ENCODE assay signal across 23 mouse cellular contexts in genomic region chr17:85757647-85758046, GRCm38 (mm10).
DNase-seq lines count a peak whose midpoint lies in the region; ATAC-seq and TF ChIP-seq lines count a peak whose summit lies in the region.
"Had no signal": no experiment of that assay in that cellular context is flagged by ENCODE, and none has a peak within 500 bp of the region (broad histone marks: within the 10 kb centered on the region; RNA-seq: fewer than 3 reads in every experiment).

No protein-coding gene starts in this region.

- no peak overlapping the region for H3K27ac ChIP-seq in MEL (ENCODE audit: control insufficient read depth, low read depth, low read length)
- H3K27ac ChIP-seq in midbrain, embryonic 13.5 days = no peak overlapping the region
- H3K27ac ChIP-seq: embryonic facial prominence, embryonic 13.5 days; embryonic facial prominence, embryonic 15.5 days; forebrain, embryonic 13.5 days; forebrain, embryonic 15.5 days had no signal

- DNase-seq in MEL (ENCODE audit: low read depth, low spot score) (peak; percentile 19), MN1 (ENCODE audit: low spot score) (no peak)
- DNase-seq: adrenal gland, adult 2 months; adrenal gland, postnatal 10 days; adrenal gland, postnatal 25 days; cerebellum, adult 11 months; cerebellum, adult 18-20 months; cerebellum, adult 8-10 months; cerebellum, adult 9-11 months; cerebellum, postnatal 14 days; cerebellum, postnatal 36 days; embryo, embryonic 11 days; forebrain, postnatal 0 days had no signal

- H3K36me3 ChIP-seq in MEL (ENCODE audit: control insufficient read depth in 1 of 2, insufficient read depth in 2 of 2, low read length in 2 of 2) = no peaks in the 10 kb centered on the region; a peak in 1 of 4 replicates
- peaks cover 2% of the 10 kb centered on the region; the same call in 1 of the 2 replicates for H3K36me3 ChIP-seq in erythroblast, embryonic 14.5 days (ENCODE audit: control insufficient read depth)
- no peaks in the 10 kb centered on the region for H3K36me3 ChIP-seq in midbrain, embryonic 13.5 days
- H3K36me3 ChIP-seq: embryonic facial prominence, embryonic 13.5 days; embryonic facial prominence, embryonic 15.5 days; forebrain, embryonic 15.5 days; G1E had no signal

- H3K9me3 ChIP-seq in MEL (replicated peaks; ENCODE audit: insufficient read depth, low read length) = no peaks in the 10 kb centered on the region
- H3K9me3 ChIP-seq in erythroblast, embryonic 14.5 days (ENCODE audit: control insufficient read depth, low read length) = peaks cover 9% of the 10 kb centered on the region
- H3K9me3 ChIP-seq in midbrain, embryonic 13.5 days = 0 out of 2 replicates have a peak, but pooled peaks cover 5% of the 10 kb centered on the region
- H3K9me3 ChIP-seq: embryonic facial prominence, embryonic 15.5 days; forebrain, embryonic 15.5 days; G1E had no signal

- no peak overlapping the region for H3K4me3 ChIP-seq in MEL (ENCODE audit: control insufficient read depth in 1 of 2, insufficient read depth in 1 of 2, low read depth in 2 of 2, low read length in 2 of 2)
- peak overlapping the region; percentile 37 for H3K4me3 ChIP-seq in erythroblast, embryonic 14.5 days (replicated peaks)
- no peak overlapping the region for H3K4me3 ChIP-seq in midbrain, embryonic 13.5 days (replicated peaks)
- H3K4me3 ChIP-seq: embryonic facial prominence, embryonic 13.5 days; embryonic facial prominence, embryonic 15.5 days; forebrain, embryonic 13.5 days; forebrain, embryonic 15.5 days had no signal

- no peak for TF ChIP-seq EP300 in MEL (IDR thresholded peaks at IDR 0.05; ENCODE audit: low read depth in 1 of 2, low read length in 2 of 2)

- no peak for TF ChIP-seq RAD21 in MEL (IDR thresholded peaks at IDR 0.05; ENCODE audit: low read depth, low read length)

- H3K27me3 ChIP-seq in MEL (ENCODE audit: control insufficient read depth in 1 of 2, insufficient read depth in 2 of 2, low read length in 2 of 2) = peaks cover 0 to 1% of the 10 kb centered on the region in 2 experiments; a peak in 2 of 4 replicates
- H3K27me3 ChIP-seq in erythroblast, embryonic 14.5 days (ENCODE audit: control insufficient read depth) = peaks cover 2% of the 10 kb centered on the region; the same call in 1 of the 2 replicates
- peaks cover 3% of the 10 kb centered on the region; the same call in 1 of the 2 replicates for H3K27me3 ChIP-seq in midbrain, embryonic 13.5 days
- H3K27me3 ChIP-seq: embryonic facial prominence, embryonic 13.5 days; embryonic facial prominence, embryonic 15.5 days; forebrain, embryonic 13.5 days; forebrain, embryonic 15.5 days had no signal

- peak; percentile 27 for ATAC-seq in megakaryocyte progenitor cell, adult 5-6 weeks (replicated peaks; ENCODE audit: poor library complexity)
- ATAC-seq in midbrain, embryonic 13.5 days = no peak
- no peak for ATAC-seq in activated CD4-positive, CD25-positive, alpha-beta regulatory T cell, adult 4 months
- ATAC-seq: forebrain, embryonic 13.5 days; forebrain, embryonic 15.5 days; forebrain, postnatal 0 days; Patski had no signal

- no peaks in the 10 kb centered on the region for H3K79me2 ChIP-seq in MEL (ENCODE audit: control insufficient read depth, insufficient read depth, low read length, poor library complexity)

- WGBS in midbrain, embryonic 13.5 days = 100% methylated on average over 1 of the region's 1 CpGs

- TF ChIP-seq CTCF in MEL (IDR thresholded peaks at IDR 0.05 in 2 of 3, conservative IDR thresholded peaks at IDR 0.05 in 1 of 3; ENCODE audit: control insufficient read depth in 1 of 3, insufficient read depth in 1 of 3, low read depth in 2 of 3, low read length in 3 of 3, poor library complexity in 1 of 3, severe bottlenecking in 1 of 3) = no peak

- no peak overlapping the region for H3K9ac ChIP-seq in MEL (ENCODE audit: control insufficient read depth, low read depth, low read length, poor library complexity, severe bottlenecking)
- no peak overlapping the region for H3K9ac ChIP-seq in midbrain, embryonic 13.5 days (replicated peaks)
- H3K9ac ChIP-seq: embryonic facial prominence, embryonic 13.5 days; embryonic facial prominence, embryonic 15.5 days; forebrain, embryonic 13.5 days; forebrain, embryonic 15.5 days; forebrain, postnatal 0 days had no signal

- no peak for TF ChIP-seq POLR2A in MEL (IDR thresholded peaks at IDR 0.05; ENCODE audit: control insufficient read depth in 1 of 2, insufficient read depth in 1 of 2, low read depth in 1 of 2, low read length in 2 of 2, poor library complexity in 1 of 2)

- peaks cover 0 to 4% of the 10 kb centered on the region in 2 experiments; a peak in 1 of 4 replicates for H3K4me1 ChIP-seq in MEL (ENCODE audit: control insufficient read depth in 1 of 2, insufficient read depth in 2 of 2, low read length in 2 of 2)
- H3K4me1 ChIP-seq in erythroblast, embryonic 14.5 days (ENCODE audit: control insufficient read depth) = peaks cover 13% of the 10 kb centered on the region
- H3K4me1 ChIP-seq in midbrain, embryonic 13.5 days (replicated peaks) = no peaks in the 10 kb centered on the region
- H3K4me1 ChIP-seq: embryonic facial prominence, embryonic 15.5 days; forebrain, embryonic 13.5 days; forebrain, embryonic 15.5 days had no signal

- no peak overlapping the region for H3K4me2 ChIP-seq in midbrain, embryonic 13.5 days (replicated peaks)
- H3K4me2 ChIP-seq: embryonic facial prominence, embryonic 13.5 days; embryonic facial prominence, embryonic 15.5 days; forebrain, embryonic 13.5 days; forebrain, embryonic 15.5 days had no signal

TF ChIP-seq in MEL, 35 proteins besides CTCF, POLR2A, EP300 and RAD21:
- TF ChIP-seq ZKSCAN1 (IDR thresholded peaks at IDR 0.05; ENCODE audit: low read depth, low read length) = no peak
- no peak for TF ChIP-seq GATA1 (IDR thresholded peaks at IDR 0.05; ENCODE audit: low read depth, low read length)
- TF ChIP-seq TCF12 (IDR thresholded peaks at IDR 0.05; ENCODE audit: low read depth, low read length) = no peak
- no peak for TF ChIP-seq UBTF (IDR thresholded peaks at IDR 0.05; ENCODE audit: borderline replicate concordance, insufficient read depth, low read depth, low read length)
